Mouse (Mus musculus) kidney, postnatal 10 days (tissue): ENCODE results near the gene Rap1gap2.

Experiments used
- DNase-seq: peaks from one replicate; pipeline ENCODE4 v3.0.0; 2021; ENCODE audit warnings: mixed read lengths

Gene Rap1gap2

DNA sequence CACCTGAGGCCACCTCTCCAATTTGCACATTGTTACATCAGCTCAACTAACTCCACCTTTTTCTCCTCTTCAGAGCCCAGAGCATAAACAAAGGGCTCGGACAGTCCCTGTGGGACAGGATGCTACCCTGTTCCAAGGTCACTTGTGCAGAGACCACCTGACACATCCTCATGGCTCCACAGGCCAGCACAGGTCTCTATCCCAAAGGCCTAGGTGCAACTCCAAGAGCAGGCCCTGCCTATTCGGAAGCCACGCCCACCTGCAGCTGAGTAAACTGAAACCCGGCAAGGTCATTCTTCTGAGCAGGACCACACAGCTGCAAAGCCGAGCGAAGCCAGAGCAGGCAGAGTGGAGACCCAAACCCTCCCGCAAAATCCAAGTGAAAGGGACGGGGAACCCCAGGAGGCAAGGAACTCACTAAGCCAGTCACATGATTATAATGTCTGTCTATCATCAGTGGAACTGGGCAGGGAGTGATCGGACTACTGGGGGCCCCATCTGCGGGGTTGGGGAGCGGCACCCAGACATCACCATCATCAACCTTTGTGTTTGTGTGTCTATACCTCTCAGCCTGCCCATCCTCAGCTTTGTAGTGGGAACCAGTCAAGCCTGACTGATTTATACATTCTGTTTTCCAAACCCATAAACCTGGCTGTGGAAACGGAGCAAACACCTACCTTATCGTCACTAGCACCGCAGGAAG lies 74.4 kb downstream of the Rap1gap2 start:
- peak; percentile 71 for DNase-seq

DNA sequence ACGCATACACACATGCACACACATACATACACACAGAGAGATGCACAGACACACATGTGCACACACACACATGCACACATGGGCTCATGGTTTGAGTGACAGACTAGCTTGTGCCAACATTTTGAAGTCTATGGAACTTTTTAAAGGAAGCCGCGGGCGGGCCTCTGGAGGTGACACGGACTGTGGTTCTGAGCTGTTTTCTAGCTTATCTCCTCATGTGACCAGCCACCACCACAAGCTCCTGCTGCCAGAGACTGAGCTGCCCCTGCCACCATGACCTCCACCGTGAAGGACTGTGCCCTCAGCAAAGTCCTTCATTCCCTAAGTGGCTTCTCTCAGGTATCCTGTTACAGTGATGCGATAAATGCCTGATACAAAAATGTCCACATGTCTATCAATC lies 76.3 kb downstream of the Rap1gap2 start:
- DNase-seq = no peak

DNA sequence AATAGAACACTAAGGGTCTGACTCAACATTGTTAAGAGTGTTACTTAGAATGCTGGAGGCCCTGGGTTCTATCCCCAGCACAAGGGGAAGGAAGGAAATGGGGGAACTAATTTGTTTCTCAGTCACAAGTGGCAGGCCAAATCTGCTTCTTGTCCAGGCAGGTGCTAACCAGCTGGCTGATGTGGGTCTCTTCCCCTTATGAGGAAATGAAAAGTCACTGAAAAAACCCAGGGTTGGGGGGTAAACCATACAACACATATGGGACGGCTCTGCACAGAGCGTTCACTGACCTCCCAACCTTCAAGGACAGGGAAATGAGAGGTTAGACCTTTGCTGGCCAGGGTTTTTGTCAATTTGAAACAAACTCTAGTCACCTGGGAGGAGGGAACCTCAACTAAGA lies 77.7 kb downstream of the Rap1gap2 start:
- no peak for DNase-seq

DNA sequence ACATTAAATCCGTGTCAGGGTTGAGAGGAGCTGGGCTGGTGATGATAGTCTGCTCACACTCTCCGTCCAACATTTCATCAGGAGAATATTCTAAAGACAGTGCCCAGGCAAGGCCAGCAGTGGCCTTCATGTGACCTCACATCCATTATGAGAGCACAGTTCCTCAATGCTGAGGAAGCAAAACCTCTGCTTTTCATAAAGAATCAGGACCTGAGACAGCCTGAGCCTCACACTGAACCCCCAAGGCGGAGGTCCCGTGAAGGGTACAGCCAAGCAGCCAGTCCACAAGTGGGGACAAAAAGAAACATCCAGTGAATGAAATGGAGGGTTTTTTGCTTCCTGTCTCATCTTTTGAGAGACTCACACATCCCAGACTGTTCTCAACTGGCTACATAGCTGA lies 78.3 kb downstream of the Rap1gap2 start:
- DNase-seq = no peak

DNA sequence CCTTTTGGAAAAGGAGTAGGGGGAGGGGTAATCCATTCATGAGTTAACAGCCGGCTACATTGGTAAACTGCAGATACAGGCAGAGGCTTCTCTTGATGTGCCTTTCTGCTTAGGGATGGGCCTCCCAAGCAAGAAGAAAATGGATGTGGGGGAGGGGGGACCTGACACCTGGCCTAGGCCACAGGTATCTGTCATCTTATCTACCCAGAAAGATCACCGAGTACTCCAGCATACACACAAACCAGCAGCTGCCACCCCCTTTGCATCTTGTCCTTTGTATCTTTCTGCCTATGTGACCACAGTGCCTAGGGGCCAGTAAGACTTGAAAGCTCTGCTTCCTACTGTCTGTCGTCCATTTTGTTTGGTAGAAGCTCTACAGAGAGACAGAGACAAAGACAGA lies 79.0 kb downstream of the Rap1gap2 start:
- no peak for DNase-seq

DNA sequence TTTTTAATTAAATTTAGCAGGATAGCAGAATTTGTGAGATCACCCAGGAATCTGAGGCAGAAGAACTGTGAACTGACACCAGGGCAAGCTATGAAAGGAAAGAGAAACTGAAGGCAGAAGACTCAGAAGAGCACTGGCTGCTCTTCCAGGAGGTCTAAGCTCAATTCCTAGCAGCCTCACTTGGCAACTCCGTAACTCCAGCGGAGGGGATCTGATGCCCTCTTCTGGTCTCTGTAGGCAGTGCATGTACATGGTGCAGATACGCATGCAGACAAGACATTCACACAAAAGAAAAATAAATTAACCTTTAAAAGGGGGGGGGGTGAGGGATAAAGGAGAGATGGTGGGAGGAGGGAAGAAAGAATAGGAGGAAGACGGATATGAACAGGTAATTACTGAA lies 80.9 kb downstream of the Rap1gap2 start:
- peak; percentile 59 for DNase-seq

DNA sequence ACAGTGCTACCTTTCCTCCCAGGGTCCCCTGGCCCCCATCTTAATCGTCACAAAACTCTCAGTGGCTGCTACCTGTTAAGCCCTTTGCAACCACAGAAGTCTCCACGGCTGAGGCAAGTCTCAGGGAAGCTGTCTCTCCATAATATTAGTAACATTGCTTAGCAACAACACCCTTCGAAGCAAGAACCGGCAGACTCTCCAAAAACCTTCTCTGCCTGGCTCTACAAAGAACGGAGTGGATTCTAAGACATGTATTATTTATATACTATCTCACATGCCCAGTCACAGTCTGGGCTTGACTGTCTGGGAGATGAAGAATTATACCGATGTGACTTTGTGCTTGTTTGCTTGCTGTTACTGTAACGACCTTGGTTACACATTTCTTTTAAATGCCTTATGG lies 83.2 kb downstream of the Rap1gap2 start:
- DNase-seq = no peak

DNA sequence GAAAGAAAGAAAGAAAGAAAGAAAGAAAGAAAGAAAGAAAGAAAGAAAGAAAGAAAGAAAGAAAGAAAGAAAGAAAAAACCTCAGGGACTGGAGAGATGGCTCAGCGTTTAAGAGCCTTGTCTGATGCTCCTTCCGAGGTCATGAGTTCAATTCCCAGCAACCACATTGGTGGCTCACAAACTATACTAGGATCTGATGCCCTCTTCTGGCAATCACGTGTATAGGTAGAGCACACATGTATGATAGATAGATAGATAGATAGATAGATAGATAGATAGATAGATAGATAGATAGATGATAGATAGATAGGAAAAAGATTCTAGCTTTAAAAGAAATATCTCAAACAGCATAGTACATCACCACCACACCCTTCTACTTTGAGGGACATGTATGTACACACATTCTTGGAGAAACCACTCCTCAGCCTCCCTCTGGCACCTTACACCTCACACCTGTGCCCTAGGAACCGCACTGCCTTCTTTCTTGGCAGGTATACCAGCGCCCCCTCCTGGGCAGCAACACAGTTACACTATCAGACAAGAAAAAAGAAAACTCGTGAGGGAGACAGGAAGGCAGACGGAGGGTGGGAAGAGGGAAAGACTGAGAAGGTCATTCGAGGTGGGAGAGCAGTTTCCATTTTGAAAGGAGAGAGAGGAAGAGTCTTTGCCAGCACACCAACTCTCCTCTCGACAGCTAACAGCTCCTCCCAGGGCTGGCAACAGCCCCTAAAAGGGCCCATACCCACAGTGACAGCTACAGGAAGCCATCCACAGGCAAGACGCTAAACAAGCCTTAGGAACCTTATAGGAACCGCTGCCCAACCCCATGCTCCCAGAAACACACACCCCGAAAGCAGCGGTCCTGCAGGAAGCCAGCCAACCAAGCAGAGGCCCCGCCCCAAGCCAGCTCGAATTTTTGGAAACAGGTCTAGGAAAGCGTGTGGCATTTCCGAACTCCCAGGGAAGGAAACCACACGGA lies 84.2 kb downstream of the Rap1gap2 start:
- DNase-seq = peak; percentile 68

DNA sequence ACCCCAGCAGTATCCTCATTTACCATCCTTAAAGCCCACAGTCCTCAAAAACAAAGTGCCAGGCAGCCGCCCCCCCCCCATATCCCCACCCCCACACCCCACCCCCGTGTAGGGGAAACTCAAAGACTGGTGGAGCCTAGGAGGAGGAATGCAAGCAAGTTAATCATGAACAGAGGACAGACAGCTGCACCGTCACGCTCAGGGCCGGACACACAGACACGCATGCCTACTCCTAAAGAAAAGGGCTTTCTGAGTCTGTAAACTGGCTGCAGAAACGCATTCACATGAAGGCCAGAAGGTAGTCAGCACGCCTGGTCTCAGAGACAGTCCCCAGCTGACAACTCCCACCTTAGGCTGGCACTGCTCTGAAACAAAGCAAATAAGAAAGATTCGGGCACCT lies 85.1 kb downstream of the Rap1gap2 start:
- DNase-seq = peak; percentile 37

DNA sequence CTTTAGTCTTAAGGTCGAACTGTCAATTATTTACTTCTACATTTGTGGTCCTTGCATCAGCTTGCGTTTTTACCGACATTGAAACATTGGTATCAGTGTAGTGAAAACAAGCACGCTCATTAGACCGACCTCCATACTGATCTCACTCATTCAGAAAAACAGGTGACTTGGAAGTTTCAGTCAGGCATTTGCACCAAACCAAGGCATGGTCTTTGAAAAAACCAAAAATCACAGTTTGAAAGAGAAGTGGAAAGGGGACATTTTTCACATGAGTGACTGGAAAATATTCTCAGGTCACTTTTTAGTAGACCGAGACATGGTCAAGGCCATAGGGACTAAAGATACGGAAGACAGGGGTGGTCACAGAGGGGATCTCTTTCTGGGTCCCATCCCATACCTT lies 85.5 kb downstream of the Rap1gap2 start:
- no peak for DNase-seq

DNA sequence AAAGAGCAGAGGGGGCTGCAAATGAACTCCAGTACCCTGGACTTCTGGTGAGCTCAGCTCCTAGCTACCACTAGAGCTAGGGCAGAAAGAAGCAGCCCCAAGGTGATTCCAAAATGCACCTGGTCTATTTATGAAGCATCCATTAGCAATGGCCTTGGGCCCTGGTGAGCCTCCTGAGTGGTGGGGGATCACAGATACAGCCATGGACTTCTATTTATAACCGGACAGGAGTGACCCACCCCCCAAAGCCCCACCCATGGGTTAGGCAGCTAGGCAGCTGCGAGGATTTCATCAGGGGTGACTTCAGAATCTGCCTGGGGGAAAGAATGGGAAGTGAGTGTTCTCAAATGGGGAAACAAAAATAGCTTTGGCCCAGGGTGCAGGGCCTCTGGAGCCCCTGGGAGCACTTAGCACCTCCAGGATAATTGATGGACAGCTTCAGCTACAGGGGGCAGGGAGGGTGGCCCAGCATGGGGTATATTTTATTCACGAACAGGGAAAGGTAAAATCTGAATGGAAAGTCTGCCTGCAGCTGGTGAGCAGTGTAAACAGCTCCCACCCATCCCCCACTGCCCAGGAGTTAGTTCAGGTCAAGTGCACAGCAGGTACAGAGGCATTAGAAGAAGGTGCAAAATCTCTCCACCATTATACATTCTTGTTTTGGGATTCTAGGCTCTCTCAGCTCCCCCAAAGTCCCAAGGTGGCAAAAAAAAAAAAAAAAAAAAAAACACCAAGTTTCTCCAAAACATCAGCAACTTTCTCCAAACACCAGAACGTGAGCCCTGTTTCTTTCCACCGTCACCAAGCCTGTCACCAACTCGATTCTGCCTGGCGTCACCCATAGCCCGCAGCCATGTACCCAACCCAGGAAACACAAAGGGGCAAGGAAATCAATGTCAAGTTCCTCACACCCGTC lies 86.4 kb downstream of the Rap1gap2 start:
- peak; percentile 79 for DNase-seq

DNA sequence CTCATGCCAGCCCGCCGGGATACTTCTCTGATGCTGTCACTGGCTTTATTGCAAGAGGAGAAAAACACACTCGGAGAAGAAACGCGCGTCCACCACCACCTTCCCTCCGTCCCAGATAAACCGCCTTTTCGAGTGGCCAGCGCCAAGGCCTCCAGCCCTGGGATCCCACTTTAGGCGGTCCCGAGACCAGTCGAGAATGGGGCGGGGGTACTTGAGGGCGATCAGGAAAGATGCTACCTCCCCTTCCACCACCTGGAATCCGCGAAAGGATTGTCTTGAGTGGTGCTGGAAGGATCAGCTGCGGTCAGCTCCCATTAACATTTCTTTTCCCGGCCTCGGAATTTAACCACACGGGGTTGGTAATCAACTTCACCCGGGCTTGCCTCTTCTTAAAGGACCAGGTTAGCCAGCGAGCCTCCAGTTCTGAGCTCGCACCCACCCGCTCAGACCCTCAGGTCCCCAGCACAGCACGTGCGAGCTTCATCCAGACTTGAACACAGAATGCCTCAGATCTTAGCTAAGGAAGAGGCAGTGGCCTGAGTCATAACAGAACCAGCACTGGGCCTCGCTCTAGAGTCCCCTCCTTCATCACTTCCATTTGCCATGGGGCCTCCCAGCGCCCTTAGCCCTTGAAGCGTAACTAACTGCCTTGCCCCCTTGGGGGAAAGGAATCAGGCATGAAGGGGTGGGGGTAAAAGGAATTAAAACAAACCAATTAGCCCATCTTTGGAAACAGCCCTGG lies 87.3 kb downstream of the Rap1gap2 start:
- DNase-seq = peak; percentile 39

DNA sequence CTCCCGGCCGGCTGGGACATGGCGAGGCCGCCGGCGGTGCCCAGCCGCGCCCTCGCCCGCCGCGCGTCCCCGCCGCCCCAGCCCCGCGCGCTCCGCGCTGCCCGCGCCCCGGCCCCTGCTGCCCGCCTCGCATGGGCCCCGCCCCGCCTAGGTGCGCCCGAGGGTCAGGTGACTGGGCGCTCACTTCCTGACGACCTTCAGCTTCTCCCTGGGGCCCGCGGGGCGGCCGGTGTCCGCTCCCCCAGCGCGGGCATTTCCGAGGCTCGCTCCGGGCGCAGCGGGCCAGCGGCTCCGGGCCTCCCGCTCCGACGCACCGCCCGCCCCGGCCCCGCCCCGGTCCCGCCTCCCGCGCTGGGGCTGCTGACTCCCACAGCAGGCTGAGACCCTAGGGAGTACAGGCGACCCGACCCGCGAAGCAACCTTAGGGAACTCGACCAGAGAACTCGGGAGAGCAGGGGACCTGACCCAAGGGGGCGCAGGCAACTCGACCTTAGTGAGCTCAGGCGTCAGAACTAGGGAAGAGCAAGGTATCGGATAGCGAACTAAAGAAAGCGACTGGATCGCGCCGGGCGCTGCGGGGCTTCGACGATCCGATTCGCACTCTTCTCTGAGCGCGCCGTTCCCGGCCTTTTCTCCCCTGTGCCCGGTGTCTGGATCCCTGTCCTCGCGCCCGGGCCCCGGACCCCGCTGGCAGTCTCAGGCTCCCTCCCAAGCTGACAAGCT lies 88.1 kb downstream of the Rap1gap2 start:
- DNase-seq = peak; percentile 86

DNA sequence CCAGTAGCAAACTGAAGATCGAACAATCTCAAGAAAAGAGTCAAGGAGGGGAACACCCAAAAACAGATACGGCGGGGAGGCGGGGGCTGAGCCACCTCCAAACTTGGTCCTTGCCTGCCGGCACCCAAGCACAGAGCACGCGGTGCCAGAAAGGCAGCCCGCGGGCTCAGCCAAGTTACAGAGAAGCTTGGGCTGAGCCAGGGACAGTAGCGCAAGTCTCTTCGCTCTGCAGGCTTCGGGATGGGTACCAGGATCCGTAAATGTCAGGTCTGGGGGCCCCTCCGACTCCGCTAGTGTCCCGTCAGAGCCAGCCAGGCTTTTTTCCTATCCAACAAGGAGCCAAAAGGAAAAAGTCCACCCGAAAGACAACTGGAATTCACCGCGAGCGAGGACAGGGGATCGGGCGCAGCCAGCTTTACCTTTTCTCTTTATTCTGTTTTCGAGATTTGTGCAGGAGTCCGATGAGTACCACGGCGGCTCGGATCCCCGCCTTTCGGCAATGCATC lies 88.7 kb downstream of the Rap1gap2 start:
- DNase-seq = peak; percentile 34

DNA sequence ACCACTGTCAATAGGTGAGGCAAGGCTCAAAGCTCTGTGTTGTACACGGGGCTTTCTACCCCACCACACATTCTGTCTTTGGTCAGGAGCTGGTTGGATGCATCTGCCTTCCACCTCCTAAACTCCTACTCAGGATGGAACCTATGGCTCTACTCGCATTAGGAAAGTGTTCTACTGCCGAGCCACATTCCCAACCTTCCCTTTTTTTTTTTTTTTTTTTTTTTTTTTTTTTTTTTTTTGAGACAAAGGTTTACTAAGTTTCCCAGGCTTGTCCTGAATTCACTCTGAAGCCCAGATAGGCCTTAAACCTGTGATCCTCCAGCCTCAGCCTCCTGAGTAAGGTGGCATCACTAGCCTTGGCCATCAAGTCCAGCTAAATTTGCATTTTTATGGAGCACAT lies 90.5 kb downstream of the Rap1gap2 start:
- DNase-seq = no peak

DNA sequence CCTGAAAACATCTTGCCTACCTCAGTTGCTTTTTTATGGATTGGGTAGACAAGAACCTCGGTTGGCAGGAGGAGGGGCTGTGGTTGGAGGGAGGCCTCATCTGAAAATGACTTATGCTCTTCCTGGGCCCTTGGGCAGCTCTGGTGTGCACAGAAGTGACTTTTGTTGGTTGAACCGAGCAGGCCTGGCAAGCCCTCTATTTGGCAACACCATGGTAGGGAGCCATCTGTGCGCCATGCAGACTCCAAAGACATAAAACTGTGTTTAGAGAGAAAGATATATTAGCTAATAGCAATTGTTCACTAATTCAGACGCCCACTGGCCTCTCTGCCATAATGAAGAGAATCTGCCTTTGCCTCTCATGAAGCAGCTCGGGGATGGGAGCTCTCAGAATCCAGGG lies 94.6 kb downstream of the Rap1gap2 start:
- DNase-seq = no peak

DNA sequence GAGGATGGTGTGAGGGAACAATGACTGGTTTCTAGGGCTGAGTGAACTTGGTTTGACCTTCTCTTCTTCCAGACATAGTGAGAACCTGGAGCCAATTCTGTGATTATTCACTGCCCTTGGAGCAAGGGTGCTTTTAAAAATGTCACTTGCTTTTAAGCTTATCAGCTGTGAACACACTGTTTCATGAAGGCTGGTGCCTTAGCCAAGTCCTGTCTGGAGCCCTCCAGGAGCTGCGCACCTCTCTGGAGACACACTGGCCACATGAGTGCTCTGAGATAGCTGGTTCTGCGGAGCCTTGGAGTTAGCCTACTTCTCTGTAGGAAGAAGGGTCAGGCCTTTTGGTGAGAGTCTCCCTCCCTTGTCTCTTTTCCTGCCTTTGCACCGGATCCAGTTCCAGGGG lies 95.7 kb downstream of the Rap1gap2 start:
- no peak for DNase-seq

DNA sequence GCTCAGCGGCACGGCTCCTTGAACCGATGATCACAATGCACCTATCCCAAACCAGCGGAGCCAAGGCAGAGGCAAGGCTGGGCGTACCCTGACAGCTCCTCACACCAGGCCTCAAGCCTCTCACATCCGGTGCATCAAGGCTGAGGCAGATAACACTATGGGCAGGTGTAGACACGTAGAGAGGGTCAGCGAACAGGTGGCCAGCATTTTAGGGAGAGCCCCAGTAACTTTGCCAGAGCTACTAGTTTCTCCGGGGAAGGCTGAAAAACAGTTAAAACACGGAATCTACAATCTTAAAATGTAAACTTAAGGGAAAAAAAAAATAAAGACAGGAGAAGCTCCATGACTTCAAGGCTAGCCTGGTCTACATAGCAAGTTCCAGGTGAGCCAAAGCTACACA lies 98.1 kb downstream of the Rap1gap2 start:
- no peak for DNase-seq

DNA sequence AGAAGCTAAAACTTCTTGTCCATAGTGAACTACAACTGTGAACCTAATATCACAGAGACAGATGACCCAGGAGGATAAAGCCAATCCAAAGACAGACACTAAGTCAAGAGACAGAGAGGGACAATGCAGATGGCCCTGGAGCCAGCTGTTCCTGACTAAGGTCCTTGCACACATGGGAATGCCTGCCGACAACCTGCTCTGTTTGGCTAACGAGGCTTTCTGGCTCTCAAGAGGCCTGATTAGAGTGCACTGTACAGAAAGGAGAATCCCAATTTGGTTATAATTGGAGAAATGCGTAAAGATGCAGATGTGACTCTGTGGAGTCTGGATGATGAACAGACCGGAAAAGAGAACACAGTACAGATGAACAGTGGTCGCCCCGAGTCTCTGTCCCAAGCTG lies 104.4 kb downstream of the Rap1gap2 start:
- DNase-seq = no peak

DNA sequence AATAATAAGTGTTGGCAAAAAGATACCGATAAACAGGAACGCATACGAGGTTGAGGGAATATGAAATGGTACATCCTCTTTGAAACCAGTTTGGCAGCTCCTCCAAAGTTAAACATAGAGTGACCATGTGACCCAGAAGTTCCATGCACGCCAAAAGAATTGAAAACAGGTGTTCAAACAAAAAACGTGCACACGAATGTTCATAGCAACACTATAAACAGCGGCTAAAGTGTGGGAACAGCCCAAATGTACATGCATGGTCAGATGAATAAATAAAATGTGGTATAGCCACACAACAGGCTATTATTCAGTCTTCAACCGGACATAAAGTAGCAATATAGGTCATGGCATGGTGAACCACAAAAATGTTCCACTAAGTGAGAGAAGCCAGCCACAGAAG lies 108.2 kb downstream of the Rap1gap2 start:
- DNase-seq = no peak

DNA sequence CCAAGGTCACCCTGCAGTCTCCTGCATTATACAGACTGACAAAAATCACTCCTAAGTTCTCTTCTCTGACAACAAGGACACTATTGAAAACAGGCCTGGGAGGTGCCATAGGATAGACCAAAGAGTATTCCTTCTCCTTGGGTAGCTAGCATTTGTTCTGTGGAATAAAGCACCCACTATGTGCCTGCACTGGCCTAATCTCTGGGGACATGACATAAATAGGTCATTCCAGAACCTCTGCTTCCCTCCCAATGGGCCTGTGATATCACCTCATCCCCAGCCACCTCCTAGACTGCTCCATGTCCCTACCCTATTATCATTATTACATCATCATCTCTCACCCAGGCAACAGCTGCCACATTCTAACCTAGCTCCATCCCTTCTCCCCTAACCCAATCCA lies 108.7 kb downstream of the Rap1gap2 start:
- DNase-seq = no peak
